Mouse (Mus musculus): ENCODE results near the gene Metrnl. TPM values are rescaled to one million over a fixed set of nuclear protein-coding genes. Genes with fewer than 3 reads are reported as not detected.
"Not testable (repeated sequence)": the region's sequence is repeated elsewhere in the genome, so short reads cannot be mapped to it uniquely, and the experiment has no call there.

Gene Metrnl
- 10 to 100 TPM; 17.6 to 21.5 TPM for total RNA-seq (2021)

DNA sequence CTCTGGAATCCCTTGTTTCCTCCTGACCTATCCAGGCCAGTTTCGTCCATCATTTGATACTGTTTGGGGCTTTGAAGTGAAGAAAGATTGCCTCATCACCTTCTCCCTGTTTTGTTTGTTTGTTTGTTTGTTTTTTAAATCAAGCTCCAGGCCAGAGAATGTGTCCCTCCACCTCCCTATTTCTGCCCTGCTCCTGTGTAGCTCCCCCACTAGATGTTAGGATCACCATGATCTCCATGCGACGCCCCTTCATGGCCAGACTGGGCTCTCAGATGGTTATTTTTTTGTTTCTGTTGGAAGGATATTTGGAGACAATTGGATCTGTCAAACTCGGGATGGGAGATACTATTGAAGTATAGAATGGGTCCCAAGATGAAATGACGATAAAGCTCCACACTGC is at the start of gene Metrnl:
Gene Metrnl, plus strand, starts transcription at position 301 of the 400 bp plus-strand sequence.
- no peak for DNase-seq
- intact Hi-C loops (cut with DNase I) = loop anchor here (10.0 kb wide), 1 partner anchor 466 kb away; the partner anchor contains the start of gene Narf

DNA sequence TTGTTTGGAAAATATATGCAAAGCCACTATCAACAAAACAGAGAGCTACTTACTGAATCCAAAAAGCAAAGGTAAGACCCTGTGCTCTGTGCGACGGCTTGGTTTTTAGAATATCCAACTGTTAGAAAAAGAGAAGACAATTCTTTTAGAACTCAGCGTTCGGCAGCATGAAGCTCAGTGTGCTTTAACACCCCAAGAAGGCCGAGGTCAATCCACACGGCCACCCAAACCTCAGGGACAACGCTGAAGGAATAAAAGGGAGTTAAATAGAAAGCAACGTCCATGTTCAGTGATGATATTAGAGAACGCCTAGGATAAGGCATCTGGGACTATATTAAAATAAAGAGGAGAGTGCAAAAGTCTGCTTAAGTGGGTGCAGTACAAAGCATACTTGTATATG is 49.8 kb upstream of the Metrnl start:
- DNase-seq = no peak
- intact Hi-C loops (cut with DNase I) = loop anchor here (5.0 kb wide), 1 partner anchor 91 kb away; no protein-coding TSS in a partner anchor

DNA sequence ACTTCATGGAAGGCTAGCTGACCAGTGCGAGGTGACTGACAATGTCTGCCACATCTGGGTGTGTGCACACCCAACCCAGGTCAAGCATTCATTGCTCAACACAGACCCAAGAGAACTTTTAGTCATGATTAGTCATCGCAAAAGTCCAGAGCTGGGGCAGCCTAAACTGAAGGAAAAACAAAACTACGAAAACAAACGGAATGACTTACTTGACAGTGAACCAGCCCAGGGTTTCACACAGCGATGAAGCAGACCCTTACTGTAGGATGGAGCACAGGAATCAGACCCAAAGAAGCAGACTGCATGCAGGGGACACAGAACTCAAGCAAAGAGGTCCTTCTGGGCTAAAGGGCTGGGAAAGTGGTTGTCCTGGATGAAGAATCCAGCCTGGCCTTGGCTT is 49.4 kb upstream of the Metrnl start:
- peak; percentile 24 to 54 for DNase-seq
- intact Hi-C loops (cut with DNase I) = loop anchor here (1.0 to 5.0 kb wide), 3 partner anchors 51 to 156 kb away; no protein-coding TSS in a partner anchor

DNA sequence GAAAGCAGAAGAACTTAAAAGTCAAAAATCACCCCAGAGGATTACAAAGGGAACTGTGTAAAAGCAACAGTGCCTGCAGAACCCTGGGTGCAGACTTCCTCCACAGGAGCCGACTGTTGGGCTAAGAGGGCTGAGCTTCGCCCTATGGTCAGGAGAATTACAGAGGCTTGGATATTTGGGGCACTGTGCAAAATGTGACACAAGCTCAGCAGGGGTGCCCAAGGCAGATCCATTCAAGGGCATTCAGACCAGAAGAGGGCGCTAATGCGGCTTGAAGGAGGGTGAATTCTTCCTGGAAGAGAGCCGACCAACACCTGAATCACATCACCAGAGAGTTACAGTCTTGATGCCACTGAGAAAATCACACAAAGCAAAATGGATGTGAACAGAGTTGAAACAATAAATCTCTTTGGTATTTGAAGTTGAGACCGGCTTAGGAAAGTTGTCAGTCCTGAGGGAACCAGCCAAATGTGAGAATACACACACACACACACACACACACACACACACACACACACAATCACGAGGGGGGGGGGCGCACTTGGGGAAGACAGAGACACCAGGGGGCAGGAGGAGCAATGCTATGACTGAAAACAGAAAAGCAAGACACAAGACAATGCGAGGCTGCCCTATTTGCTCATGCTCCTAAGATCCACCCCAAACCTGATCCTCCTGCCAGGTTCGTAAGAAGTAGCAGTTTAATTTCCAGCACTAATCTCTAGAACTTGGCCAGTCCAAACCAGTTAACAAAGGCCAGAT is 48.6 kb upstream of the Metrnl start:
- intact Hi-C loops (cut with DNase I) = loop anchor here (1.0 to 5.0 kb wide), 3 partner anchors 50 to 156 kb away; no protein-coding TSS in a partner anchor
- peak; percentile 71 to 76 for DNase-seq

DNA sequence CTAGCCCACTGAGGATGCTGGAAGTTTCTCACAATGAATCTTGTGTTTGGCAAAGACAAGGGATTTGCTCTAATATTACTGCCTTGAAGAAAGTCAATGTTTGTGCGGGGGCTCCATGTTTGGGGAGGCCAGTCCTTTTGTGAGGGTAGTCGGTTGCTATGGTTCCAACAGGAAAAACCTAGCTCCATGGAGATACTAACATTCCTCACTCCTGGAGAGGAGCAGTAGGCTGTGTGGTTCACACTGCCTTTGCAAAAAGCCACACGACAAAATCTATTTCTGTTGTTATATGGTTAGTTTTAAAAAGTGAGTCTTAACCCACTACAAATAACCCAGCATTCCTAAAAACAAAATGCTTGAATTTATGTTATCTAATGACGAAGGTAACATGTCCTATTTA is 47.7 kb upstream of the Metrnl start:
- intact Hi-C loops (cut with DNase I) = loop anchor here (2.0 to 5.0 kb wide), 2 partner anchors 49 to 89 kb away; no protein-coding TSS in a partner anchor

DNA sequence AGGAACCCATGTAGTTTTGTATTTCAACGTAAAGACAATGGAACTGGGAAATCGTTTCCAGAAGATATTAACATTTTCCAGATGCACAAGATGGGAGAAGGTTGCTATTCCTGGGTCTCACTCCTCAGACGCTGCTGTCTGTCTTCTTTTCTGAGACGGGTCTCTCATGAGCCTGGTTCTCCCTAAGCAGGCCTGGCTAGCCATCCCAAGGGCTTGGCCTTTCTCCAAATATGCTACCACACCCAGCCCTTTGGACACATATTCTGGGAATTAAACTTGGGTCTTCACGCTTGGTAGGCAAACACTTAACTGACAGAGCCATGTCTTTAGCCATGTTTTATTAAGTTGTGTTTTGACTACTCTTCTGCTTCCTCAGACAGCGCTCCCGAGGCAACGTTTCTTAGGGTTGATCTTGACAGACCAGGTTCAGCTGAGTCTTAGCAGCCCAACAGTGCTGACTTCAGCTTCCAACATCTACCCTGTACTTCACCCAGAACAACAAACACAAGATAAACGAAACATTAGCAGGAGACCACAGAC is 46.9 kb upstream of the Metrnl start:
- intact Hi-C loops (cut with DNase I) = loop anchor here (5.0 kb wide), 1 partner anchor 88 kb away; no protein-coding TSS in a partner anchor
- DNase-seq = no peak

More for the DNA sequence above, 47.7 kb upstream of the Metrnl start:
- no peak for DNase-seq

DNA sequence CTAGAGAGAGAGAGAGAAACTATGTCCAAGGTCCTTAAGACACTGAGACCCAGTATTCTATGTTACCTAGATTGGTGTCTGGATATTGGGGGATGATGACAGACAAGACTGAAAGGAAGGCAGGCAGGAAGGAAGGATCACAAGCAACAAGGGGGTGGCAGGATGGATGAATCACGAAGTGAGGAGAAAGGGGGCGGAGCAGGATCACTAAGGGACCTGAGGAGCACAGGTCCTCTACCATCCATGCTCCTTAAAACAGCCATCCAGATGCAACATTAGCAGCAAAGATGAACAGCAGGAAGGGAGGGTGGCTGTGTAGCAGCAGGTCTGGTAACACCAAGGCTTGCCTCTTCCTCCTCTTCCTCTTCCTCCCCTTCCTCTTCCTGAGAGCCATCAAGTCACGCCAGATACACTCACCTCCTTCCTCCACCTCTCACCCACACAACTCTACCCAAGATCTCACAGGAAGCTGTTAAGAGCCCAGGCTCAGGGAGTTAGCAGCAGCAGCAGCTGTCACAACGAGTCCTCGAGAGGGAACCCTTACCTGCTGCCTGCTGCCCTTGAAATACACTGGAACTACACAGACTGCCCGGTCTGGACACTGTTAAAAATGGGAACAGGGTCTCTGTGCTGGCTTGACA is 46.1 kb upstream of the Metrnl start:
- intact Hi-C loops (cut with DNase I) = no loop called here
- DNase-seq = no peak

DNA sequence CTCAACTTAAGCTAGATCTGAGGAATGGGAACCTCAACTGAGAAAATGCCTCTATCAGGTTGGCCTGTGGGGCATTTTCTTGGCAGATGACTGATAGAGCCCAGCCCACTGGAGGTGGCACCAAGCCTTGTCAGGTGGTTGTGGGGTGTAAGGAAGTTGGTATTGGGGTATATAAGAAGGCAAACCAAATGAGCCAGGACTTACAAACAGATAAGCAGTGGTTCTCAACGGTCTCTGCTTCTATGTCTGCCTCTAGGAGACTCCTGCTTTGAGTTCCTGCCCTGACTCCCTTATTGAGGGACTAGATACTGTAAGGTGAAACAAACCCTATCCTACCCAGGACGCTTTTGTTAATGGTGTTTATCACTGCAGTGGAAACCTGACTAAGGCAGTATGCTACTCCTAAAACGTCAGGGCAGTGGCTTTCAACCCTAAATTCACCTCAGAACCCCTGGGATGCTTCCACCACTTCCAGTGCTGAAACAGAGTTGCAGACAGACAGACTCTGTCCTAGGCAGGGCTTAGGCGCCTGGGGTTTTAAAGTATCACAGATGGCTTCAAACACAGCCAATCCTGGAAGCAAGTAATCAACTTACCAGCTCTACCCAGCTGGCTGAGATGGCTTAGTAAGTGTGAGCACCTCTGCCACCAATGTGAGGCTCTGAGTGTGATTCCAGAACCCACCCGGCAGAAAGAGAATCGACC is 45.4 kb upstream of the Metrnl start:
- intact Hi-C loops (cut with DNase I) = no loop called here
- no peak for DNase-seq

DNA sequence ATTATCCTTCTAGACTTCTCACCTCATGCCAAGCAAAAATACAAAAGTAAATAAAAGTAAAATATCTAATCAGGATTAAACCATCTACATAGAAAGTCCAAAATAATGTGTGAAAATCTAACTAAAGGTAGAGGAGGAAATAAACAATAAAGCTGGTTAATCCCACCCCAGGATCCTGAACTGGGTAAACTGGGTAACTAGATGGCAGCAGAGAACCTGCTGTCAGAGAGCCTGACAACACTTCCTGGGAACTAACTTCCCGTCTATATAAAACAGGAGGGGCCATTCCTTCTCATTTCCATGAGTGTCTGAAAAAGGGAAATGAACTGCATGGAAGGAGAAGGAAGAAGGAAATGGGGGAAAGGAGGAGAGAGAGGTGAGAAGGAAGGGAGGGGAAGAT is 43.2 kb upstream of the Metrnl start:
- intact Hi-C loops (cut with DNase I) = no loop called here
- no peak for DNase-seq

DNA sequence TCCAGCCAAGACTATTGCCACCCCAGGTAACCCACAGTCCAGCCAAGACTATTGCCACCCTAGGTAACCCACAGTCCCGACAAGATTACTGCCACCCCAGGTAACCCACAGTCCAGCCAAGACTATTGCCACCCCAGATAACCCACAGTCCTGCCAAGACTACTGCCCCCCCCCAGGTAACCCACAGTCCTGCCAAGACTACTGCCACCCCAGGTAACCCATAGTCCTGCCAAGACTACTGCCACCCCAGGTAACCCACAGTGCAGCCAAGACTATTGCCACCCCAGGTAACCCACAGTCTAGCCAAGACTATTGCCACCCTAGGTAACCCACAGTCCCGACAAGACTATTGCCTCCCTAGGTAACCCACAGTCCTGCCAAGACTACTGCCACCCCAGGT is 40.7 kb upstream of the Metrnl start:
- intact Hi-C loops (cut with DNase I); DNase-seq: not testable (repeated sequence)

DNA sequence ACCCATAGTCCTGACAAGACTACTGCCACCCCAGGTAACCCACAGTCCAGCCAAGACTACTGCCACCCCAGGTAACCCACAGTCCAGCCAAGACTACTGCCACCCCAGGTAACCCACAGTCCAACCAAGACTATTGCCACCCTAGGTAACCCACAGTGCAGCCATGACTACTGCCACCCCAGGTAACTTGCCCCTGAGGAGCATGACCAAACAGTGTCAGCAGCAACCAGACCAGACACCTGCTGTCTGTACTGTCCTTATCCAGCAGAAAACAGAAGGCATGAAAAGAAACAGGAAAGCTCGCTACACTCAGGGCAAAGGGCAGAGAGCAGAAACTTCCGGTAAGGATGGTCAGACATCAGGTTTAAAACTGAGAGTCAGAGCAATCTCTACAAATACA is 40.2 kb upstream of the Metrnl start:
- intact Hi-C loops (cut with DNase I) = no loop called here
- DNase-seq = no peak

DNA sequence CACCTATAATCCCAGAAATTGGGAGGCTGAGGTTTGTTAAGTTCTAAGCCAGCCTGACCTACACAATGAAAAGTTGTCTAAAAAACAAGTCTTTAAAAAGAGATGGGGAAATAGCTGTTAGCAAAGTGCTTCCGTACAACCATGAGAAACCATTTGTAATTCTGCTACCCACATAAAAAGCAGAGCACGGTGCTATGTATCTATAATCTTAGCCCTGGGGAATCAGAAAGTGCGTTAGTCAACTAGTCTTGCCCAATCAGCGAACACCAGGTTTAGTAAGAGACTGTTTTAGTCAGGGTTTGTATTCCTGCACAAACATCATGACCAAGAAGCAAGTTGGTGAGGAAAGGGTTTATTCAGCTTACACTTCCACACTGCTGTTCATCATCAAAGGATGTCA is 33.8 kb upstream of the Metrnl start:
- intact Hi-C loops (cut with DNase I) = no loop called here
- no peak for DNase-seq

DNA sequence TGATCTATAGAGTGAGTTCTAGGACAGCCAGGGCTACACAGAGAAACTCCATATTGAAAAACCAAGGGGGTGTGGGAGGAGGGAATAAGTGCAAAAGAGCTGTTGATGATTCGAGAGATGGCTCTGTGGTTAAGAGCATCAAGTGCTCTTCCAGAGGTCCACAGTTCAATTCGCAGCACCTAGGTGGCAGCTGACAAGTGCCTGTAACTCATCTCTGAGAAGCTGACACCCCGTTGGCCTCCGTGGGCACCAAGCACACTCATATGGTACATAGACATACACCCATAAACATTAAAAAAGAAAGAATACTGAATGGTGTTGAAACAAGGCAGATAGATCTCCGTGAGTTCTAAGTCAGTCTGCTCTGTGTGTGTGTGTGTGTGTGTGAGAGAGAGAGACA is 32.6 kb upstream of the Metrnl start:
- DNase-seq = no peak
- intact Hi-C loops (cut with DNase I) = no loop called here

DNA sequence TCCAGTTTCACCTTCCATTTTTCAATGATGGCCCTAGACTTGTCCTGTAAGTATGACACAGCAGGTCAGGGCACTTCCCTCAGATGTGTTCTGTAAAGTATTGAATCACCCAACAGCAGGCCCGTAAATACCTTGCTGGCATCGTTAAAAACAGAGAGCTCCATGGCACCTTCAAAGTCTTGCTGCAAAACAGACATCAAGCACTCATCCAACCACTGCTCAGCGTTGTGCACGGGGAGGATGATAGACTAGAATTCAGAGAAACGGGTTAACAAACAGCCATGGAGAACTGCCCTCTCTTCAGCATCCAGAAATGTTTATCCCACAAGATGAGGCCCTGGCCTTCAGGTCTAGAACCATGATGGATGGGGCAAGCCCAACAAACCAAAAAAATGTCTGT is 30.4 kb upstream of the Metrnl start:
- intact Hi-C loops (cut with DNase I) = no loop called here
- DNase-seq = no peak

DNA sequence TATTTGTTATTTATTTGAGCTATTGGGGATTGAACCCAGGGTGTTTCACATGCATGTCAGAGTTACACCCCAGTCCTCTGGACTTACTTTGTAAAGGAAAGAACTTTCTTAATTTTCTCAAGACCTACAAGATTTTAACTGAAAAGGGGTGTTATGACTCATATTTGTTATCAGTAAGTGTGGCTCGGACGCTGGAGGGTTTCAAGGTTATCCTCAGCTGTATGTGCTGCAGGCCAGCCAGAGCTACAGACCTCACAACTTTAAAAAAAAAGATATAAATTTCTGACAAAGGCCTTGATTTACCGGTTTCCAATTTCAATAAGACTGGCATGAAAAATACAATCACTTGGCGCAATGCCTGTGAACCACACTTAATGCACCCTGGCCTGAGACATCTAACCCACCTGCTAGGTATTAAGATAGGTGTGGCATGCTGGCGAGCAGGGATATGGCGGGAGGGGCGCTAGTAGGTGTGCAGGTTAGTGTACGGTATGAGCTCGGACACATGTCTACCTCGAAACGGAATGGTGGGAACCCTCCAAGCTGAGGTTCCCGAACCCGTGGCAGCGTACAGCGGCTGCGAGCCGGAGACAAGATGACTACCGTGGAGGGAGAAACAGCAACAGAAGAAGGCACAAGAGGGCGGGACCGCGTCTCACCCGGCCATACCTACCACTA is 28.9 kb upstream of the Metrnl start:
- no peak for DNase-seq
- intact Hi-C loops (cut with DNase I) = no loop called here

DNA sequence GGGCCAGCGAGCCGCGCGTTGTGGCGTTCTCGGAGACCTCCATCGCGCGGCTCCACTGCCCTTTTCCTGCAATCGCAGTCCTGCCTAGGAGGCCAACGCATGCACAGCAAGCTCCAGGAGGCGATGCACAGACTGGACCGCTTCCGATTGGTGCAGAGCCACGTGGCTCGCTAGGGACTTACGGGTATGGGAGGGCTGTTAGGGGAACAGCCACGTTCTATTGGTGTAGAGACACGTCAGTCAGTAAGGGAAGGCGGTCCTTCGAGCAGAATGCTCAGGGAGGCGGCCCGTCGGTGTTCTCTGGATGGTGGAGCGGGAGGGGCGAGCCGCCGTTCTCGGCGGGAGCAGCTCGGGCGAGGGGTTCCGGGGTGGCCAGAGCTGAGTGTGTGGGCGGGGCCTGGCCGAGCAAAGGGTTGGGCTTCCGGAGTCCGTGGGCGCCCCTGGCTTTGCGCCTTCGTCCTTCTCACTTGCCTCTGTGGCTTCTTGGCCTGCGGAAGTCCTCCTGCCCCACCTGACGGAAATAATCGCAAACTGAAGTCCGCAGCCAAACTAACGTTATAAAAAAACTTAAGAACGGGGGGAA is 28.3 kb upstream of the Metrnl start, which contains the start of gene B3gntl1:
Gene B3gntl1, minus strand, starts transcription at position 164 of the 583 bp plus-strand sequence.
- intact Hi-C loops (cut with DNase I) = loop anchor here (1.0 kb wide), 1 partner anchor 29 kb away; no protein-coding TSS in a partner anchor
- DNase-seq = peak; percentile 100

DNA sequence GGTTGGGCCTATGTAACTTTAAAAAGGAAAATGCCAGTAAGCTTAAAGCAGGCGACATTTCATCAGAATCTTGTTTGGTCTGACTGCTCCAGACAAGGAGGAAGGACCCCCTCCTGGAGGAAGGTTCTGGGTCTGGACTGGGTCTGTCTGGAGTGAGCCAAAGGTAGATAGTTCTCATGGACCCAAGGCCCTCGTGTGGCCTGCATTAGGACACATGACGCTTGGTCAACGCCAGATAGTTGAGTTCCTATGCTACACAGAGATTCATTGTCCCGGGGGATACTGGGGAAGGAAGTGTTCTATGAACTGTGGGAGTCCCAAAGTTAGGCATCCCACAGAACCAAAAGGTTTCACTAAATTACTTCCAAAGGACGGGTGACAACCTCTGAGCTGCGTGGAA is 27.7 kb upstream of the Metrnl start:
- no peak for DNase-seq

DNA sequence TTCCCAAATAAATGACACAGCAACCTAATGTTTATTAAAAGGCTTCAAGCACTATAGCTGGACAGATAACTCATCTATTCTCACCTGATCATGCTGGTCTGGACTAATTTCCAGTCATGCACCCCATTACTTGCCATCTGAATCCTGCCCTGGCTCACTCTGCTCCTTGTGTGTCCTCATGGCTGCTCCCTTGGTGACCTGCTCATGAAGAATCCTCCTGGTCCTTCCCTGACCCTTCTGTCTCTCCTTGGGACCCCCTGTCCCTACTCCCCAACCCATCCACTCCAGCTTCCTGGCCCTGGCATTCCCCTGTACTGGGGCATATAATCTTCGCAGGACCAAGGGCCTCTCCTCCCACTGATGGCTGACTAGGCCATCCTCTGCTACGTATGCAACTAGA is 24.5 kb upstream of the Metrnl start:
- intact Hi-C loops (cut with DNase I) = no loop called here

More for the DNA sequence above, 27.7 kb upstream of the Metrnl start:
- intact Hi-C loops (cut with DNase I) = loop anchor here (1.0 kb wide), 1 partner anchor 29 kb away; no protein-coding TSS in a partner anchor

DNA sequence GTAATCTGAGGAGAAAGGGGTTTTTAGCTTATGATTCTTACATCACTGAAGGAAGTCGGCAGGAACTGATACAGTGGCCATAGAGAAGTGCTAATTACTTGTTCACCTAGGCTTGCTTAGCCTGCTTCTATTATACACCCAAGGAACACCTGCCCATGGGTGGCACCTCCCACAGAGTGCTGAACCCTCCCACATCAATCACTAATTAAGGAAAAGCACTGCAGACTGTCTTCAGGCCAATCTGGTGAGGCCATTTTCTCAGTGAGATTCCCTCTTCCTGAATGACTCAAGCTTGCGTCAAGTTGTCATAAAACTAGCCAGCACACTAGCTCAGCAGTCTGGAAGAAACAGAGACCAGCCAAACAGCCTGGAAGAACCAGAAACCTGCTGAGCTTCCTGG is 21.8 kb upstream of the Metrnl start:
- no peak for DNase-seq
- intact Hi-C loops (cut with DNase I) = no loop called here

More for the DNA sequence above, 24.5 kb upstream of the Metrnl start:
- no peak for DNase-seq

DNA sequence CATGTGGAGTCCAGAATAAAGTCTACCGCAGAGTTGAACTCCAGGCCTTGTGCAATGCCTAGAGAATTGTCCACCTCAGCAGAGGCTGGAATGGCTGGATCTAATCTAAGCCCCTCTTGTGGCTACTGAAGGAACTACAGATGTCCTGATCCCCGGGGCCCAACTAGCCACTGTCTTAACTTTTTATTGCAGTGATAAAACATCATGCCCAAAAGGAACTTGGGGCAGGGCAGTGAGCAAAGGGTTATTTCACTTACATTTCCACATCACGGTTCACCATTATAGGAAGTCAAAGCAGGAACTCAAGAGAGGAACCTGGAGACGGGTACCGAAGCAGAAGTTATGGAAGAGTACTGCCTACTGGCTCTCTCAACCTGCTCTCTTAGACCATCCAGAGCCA is 20.6 kb upstream of the Metrnl start:
- intact Hi-C loops (cut with DNase I) = no loop called here

More for the DNA sequence above, 20.6 kb upstream of the Metrnl start:
- peak; percentile 29 to 33 for DNase-seq

Data from heart, postnatal 36 days (tissue).